Mouse (Mus musculus) hindbrain, embryonic 16.5 days (tissue): ENCODE measurements at regions not wholly inside any gene's neighbourhood (a gene's known extent, or its start where the extent isn't known, plus 50 kb on each side); places are given as distances from the start of the nearest gene placed in this dataset.

ENCODE experiments used
- ATAC-seq: fragments of 200-750 bp; cut with Nextera tagmentation; 2 replicates; pipeline ENCODE4 v1.8.0; 2017; ENCODE audit warnings: moderate TSS enrichment, moderate library complexity
- H3K27ac ChIP-seq: fragments of 300-500 bp; sonication (generic); 2 replicates; pipeline ENCODE4 v1.5.1; 2014; ENCODE audit warnings: low read depth, mild to moderate bottlenecking, control low read depth, low read length, moderate library complexity
- H3K27me3 ChIP-seq: fragments of 300-500 bp; sonication (generic); replicated peaks from 2 replicates; pipeline ENCODE4 v1.6.1; 2014; ENCODE audit warnings: low read length; ENCODE audit not compliant: control insufficient read depth, insufficient read depth
- H3K36me3 ChIP-seq: fragments of 300-500 bp; sonication (generic); 2 replicates; pipeline ENCODE4 v1.6.1; 2014; ENCODE audit warnings: mild to moderate bottlenecking, low read length, moderate library complexity, mixed read lengths; ENCODE audit not compliant: control insufficient read depth, insufficient read depth
- H3K4me1 ChIP-seq: fragments of 300-500 bp; sonication (generic); 2 replicates; pipeline ENCODE4 v1.6.1; 2014; ENCODE audit warnings: low read depth, low read length; ENCODE audit not compliant: control insufficient read depth, insufficient read depth
- H3K4me2 ChIP-seq: fragments of 300-500 bp; sonication (generic); 2 replicates; pipeline ENCODE4 v1.6.1; 2014; ENCODE audit warnings: mild to moderate bottlenecking, low read length, control low read depth, moderate library complexity
- H3K4me3 ChIP-seq: fragments of 300-500 bp; sonication (generic); 2 replicates; pipeline ENCODE4 v1.5.1; 2014; ENCODE audit warnings: mild to moderate bottlenecking, low read length, control low read depth, moderate library complexity
- H3K9ac ChIP-seq: fragments of 300-500 bp; sonication (generic); 2 replicates; pipeline ENCODE4 v1.6.1; 2014; ENCODE audit warnings: low read depth, mild to moderate bottlenecking, control low read depth, low read length, moderate library complexity
- H3K9me3 ChIP-seq: fragments of 300-500 bp; sonication (generic); 2 replicates; pipeline ENCODE4 v1.6.1; 2014; ENCODE audit warnings: mild to moderate bottlenecking, low read length, moderate library complexity; ENCODE audit not compliant: control insufficient read depth
- WGBS: fragments of 180-500 bp; shearing (Covaris S2); extraction: QIAGEN DNeasy Blood & Tissue Kit; methylation state at CpG from one replicate; pipeline ENCODE4 v1.1.7; 2014; 5-methylcytosine and 5-hydroxymethylcytosine counted together

DNA sequence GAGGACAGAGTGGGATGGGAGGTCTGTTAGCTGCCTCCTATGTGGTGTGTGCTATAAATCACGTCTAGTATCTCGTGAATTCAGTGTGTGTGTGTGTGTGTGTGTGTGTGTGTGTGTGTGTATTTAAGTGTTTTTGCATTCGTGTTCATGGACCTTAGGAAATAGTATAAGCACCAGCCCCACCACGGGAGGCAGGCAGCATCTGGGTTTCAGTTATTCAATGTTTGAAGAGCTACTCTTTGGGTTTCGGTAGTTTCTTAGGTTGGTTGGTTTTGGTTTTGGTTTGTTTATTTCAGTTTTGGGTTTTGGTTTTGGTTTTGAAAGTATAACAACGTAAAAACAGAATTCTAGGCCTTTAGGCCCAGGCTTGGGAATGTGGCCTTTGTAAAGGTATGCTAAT, 113.5 kb upstream of the Clint1 start:
- WGBS = 88% methylated on average over 6 of the region's 6 CpGs
- no peak overlapping the region for H3K9ac ChIP-seq
- H3K9me3 ChIP-seq = no peaks in the 10 kb centered on the region
- H3K4me2 ChIP-seq = no peak overlapping the region
- no peak for ATAC-seq
- no peaks in the 10 kb centered on the region for H3K27me3 ChIP-seq
- H3K4me3 ChIP-seq = no peak overlapping the region
- H3K4me1 ChIP-seq = no peaks in the 10 kb centered on the region
- no peak overlapping the region for H3K27ac ChIP-seq
- no peaks in the 10 kb centered on the region for H3K36me3 ChIP-seq

DNA sequence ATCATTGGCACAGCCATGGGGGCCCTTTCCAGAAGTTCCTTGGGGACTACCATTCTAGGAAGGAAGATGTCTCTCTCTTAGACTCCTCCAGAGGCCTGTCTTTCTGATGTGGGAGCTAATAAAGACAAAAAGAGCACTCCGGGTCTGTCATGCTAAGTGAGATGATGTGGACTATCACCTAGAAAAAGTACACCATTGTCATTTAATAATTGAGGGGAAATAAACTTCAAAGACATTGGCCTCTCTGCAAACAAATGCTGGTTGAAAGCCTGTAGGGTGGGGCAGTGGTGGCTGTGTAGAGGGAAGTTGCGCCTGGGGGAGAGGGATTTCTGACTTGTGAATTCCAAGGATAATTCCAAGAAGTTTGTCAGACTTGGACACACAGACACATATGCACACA, 105.9 kb upstream of the Clint1 start:
- Histone ChIP-seq H3K27me3 (no peaks in the 10 kb centered on the region), H3K4me3 (no peak overlapping the region), H3K27ac (no peak overlapping the region), H3K4me2 (no peak overlapping the region), H3K9ac (no peak overlapping the region), H3K4me1 (no peaks in the 10 kb centered on the region), H3K9me3 (no peaks in the 10 kb centered on the region), H3K36me3 (no peaks in the 10 kb centered on the region)
- ATAC-seq = no peak
- 87% methylated on average over 2 of the region's 2 CpGs for WGBS

GRCm38 (mm10) chr11:45750249-45750648, 101.6 kb upstream of the Clint1 start:
- Histone ChIP-seq H3K9me3 (no peaks in the 10 kb centered on the region), H3K4me3 (no peak overlapping the region), H3K9ac (no peak overlapping the region), H3K36me3 (no peaks in the 10 kb centered on the region), H3K4me1 (no peaks in the 10 kb centered on the region), H3K27ac (no peak overlapping the region), H3K4me2 (no peak overlapping the region), H3K27me3 (no peaks in the 10 kb centered on the region)
- 77% methylated on average over 2 of the region's 2 CpGs for WGBS
- ATAC-seq = no peak

DNA sequence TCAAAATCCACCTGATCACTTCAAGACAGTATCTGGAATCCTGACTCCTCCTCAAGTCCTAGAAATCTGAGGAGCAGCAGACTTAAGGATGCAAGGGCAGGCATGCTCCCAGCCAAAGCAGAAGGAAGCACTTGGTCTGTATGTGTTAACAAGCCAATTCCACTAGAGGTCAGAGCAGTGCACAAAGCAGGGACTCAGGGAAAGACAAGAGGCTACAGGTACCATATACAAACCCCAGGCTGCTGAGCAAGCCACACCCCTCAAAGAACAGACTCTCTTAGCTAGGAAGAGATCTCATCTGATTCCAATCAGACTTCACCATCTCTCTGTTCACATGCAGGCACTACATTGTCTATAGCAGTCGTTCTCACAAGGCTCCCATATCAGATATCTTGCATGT, 99.6 kb upstream of the Clint1 start:
- no peaks in the 10 kb centered on the region for H3K9me3 ChIP-seq
- WGBS = 64% methylated on average over 1 of the region's 1 CpGs
- no peak overlapping the region for H3K4me2 ChIP-seq
- H3K27me3 ChIP-seq = no peaks in the 10 kb centered on the region
- H3K4me3 ChIP-seq = no peak overlapping the region
- H3K36me3 ChIP-seq = no peaks in the 10 kb centered on the region
- H3K27ac ChIP-seq = no peak overlapping the region
- H3K9ac ChIP-seq = no peak overlapping the region
- peak; percentile 71 for ATAC-seq
- H3K4me1 ChIP-seq = no peaks in the 10 kb centered on the region

DNA sequence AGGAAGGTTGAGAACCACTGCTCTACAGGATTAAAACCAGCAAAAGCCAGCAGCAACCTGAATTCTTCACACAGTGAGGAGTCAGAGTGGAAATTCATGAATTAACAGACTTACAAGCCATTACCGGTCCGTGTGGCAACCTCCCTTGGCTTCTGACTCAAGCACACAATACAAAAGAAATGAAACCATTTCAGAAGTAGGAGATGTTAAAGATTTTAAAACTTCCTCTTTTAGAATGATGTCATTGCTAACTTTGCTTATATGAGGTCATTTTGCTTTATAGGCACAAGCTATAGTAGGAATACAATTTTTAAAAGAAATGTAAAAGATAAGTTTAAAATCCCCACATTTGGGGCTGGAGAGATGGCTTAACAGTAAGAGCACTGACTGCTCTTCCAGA, 99.1 kb upstream of the Clint1 start:
- Histone ChIP-seq H3K36me3 (no peaks in the 10 kb centered on the region), H3K9me3 (no peaks in the 10 kb centered on the region), H3K4me2 (no peak overlapping the region), H3K27ac (no peak overlapping the region), H3K9ac (no peak overlapping the region), H3K27me3 (no peaks in the 10 kb centered on the region), H3K4me3 (no peak overlapping the region), H3K4me1 (no peaks in the 10 kb centered on the region)
- 52% methylated on average over 2 of the region's 2 CpGs for WGBS
- ATAC-seq = no peak

DNA sequence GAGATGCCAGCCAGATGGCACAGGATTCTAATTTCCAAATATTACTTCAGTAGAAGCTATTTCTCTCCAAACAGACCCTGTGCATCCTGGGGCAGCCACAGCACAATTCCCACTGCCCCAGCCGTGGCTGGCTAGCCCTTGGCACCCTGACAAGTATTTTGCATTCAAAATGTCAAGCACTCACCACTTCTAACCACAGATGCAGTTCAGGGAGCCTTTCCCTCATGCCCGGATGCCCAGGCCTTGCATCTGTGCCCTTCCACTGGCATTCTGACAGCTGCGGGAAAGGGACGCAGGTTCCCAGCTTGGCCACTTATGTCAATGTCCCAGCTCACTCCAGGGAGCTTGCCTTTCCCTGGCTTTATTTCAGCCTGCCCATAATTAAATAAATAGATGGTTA, 84.8 kb upstream of the Clint1 start:
- no peak overlapping the region; the same call in 1 of the 2 replicates for H3K27ac ChIP-seq
- peaks cover 6% of the 10 kb centered on the region for H3K4me1 ChIP-seq
- ATAC-seq = peak; percentile 78
- no peak overlapping the region for H3K4me3 ChIP-seq
- H3K4me2 ChIP-seq = no peak overlapping the region
- WGBS = 40% methylated on average over 4 of the region's 4 CpGs
- no peaks in the 10 kb centered on the region for H3K27me3 ChIP-seq
- H3K9ac ChIP-seq = no peak overlapping the region
- H3K36me3 ChIP-seq = no peaks in the 10 kb centered on the region
- no peaks in the 10 kb centered on the region for H3K9me3 ChIP-seq

- Histone ChIP-seq H3K4me1 (no peaks in the 10 kb centered on the region), H3K9ac (no peak overlapping the region), H3K27ac (no peak overlapping the region), H3K27me3 (no peaks in the 10 kb centered on the region), H3K9me3 (no peaks in the 10 kb centered on the region), H3K4me3 (no peak overlapping the region), H3K4me2 (no peak overlapping the region), H3K36me3 (no peaks in the 10 kb centered on the region)
- WGBS = 87% methylated on average over 4 of the region's 4 CpGs
- no peak for ATAC-seq
Measured at GRCm38 (mm10) chr11:45782435-45782834, 69.4 kb upstream of the Clint1 start.

DNA sequence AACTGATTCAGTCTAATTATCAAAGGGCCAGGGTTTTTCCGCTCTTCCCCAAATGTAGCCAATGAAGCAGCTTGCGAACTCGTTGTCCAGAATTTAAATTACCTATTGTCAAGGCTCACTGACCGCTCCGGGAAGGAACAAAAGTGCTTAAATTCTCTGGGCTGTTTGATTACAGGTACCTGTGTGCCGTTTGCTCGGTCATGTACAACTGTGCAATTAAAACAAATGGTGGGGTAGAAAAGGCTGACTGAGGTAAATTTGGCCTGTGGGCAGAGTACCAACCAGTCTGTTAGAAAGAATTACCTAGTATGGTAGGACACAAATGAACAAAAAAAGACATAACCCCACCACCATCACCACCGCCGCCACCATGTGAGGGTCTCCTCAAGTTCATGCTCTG, 66.0 kb upstream of the Clint1 start:
- Histone ChIP-seq H3K4me3 (no peak overlapping the region), H3K9ac (no peak overlapping the region), H3K27ac (no peak overlapping the region), H3K4me2 (no peak overlapping the region), H3K36me3 (no peaks in the 10 kb centered on the region), H3K27me3 (no peaks in the 10 kb centered on the region), H3K4me1 (no peaks in the 10 kb centered on the region), H3K9me3 (no peaks in the 10 kb centered on the region)
- 69% methylated on average over 9 of the region's 9 CpGs for WGBS
- ATAC-seq = no peak

DNA sequence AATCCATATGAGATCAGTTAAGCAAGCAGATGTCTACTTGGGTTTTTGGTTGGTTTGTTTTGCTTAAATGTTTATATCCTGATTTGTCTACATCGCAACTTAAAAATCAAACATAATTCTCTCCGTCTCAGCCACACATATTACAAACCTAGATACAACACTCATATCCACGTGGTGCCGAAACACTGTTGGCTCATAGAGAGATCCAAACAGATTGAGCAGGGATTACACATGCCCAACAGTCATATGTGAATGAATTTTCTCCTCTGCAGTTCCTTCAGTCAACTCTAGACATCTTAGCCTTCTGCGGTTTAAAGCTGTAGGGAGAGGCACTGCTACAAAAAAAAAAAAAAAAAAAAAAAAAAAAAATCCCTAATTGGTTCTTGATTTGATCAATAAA, 64.4 kb upstream of the Clint1 start:
- 91% methylated on average over 5 of the region's 5 CpGs for WGBS
- H3K27ac ChIP-seq = no peak overlapping the region
- no peak overlapping the region for H3K4me3 ChIP-seq
- no peaks in the 10 kb centered on the region for H3K9me3 ChIP-seq
- H3K4me2 ChIP-seq = no peak overlapping the region
- H3K4me1 ChIP-seq = no peaks in the 10 kb centered on the region
- no peak overlapping the region for H3K9ac ChIP-seq
- no peak for ATAC-seq
- no peaks in the 10 kb centered on the region for H3K27me3 ChIP-seq
- H3K36me3 ChIP-seq = no peaks in the 10 kb centered on the region

GRCm38 (mm10) chr11:45789886-45790285, 62.0 kb upstream of the Clint1 start:
- WGBS = 73% methylated on average over 3 of the region's 3 CpGs
- no peak for ATAC-seq
- no peak overlapping the region for H3K27ac ChIP-seq

More at GRCm38 (mm10) chr11:45789886-45790285, 62.0 kb upstream of the Clint1 start:
- no peak overlapping the region for H3K9ac ChIP-seq
- H3K4me2 ChIP-seq = no peak overlapping the region
- H3K9me3 ChIP-seq = no peaks in the 10 kb centered on the region
- no peaks in the 10 kb centered on the region for H3K36me3 ChIP-seq
- no peaks in the 10 kb centered on the region for H3K4me1 ChIP-seq
- no peak overlapping the region for H3K4me3 ChIP-seq
- H3K27me3 ChIP-seq = no peaks in the 10 kb centered on the region
